Mouse (Mus musculus) midbrain, postnatal 0 days (tissue): ENCODE measurements around the gene Krt17. TPM values are rescaled to one million over a fixed set of nuclear protein-coding genes. Genes with fewer than 3 reads are reported as not detected.

Source experiments
- ATAC-seq: fragments of 200-750 bp; cut with Nextera tagmentation; 2 replicates; pipeline ENCODE4 v1.8.0; 2017; ENCODE audit warnings: moderate number of reproducible peaks, mild to moderate bottlenecking, moderate TSS enrichment, moderate library complexity; ENCODE audit not compliant: low FRiP score
- DNase-seq: peaks from one replicate; pipeline ENCODE4 v3.0.0-alpha.2; 2015; ENCODE audit warnings: low spot score
- H3K27ac ChIP-seq: fragments of 300-500 bp; sonication (generic); 2 replicates; pipeline ENCODE4 v1.5.1; 2014; ENCODE audit warnings: low read depth, mild to moderate bottlenecking, low read length, mixed read lengths
- H3K27me3 ChIP-seq: fragments of 300-500 bp; sonication (generic); 2 replicates; pipeline ENCODE4 v1.6.1; 2014; ENCODE audit warnings: low read length, control low read depth, mixed read lengths; ENCODE audit not compliant: insufficient read depth
- H3K36me3 ChIP-seq: fragments of 300-500 bp; sonication (generic); 2 replicates; pipeline ENCODE4 v1.6.1; 2014; ENCODE audit warnings: low read length, control low read depth, mixed read lengths; ENCODE audit not compliant: insufficient read depth
- H3K4me1 ChIP-seq: fragments of 300-500 bp; sonication (generic); 2 replicates; pipeline ENCODE4 v1.6.1; 2014; ENCODE audit warnings: mild to moderate bottlenecking, control low read depth, antibody characterized with exemption, low read length, mixed read lengths; ENCODE audit not compliant: insufficient read depth
- H3K4me2 ChIP-seq: fragments of 300-500 bp; sonication (generic); 2 replicates; pipeline ENCODE4 v1.6.1; 2014; ENCODE audit warnings: low read depth, mild to moderate bottlenecking, low read length, mixed read lengths; ENCODE audit not compliant: poor library complexity, severe bottlenecking
- H3K4me3 ChIP-seq: fragments of 300-500 bp; sonication (generic); 2 replicates; pipeline ENCODE4 v1.5.1; 2014; ENCODE audit warnings: low read depth, mild to moderate bottlenecking, low read length, moderate library complexity
- H3K9ac ChIP-seq: fragments of 300-500 bp; sonication (generic); replicated peaks from 2 replicates; pipeline ENCODE4 v1.6.1; 2014; ENCODE audit warnings: mild to moderate bottlenecking, low read length, moderate library complexity, mixed read lengths; ENCODE audit not compliant: poor library complexity, severe bottlenecking
- H3K9me3 ChIP-seq: fragments of 300-500 bp; sonication (generic); 2 replicates; pipeline ENCODE4 v1.6.1; 2016; ENCODE audit warnings: low read length, control low read depth
- CTCF ChIP-seq: IDR thresholded peaks from 2 replicates; pipeline ENCODE4 v1.5.1; 2016; ENCODE audit warnings: antibody characterized with exemption, mild to moderate bottlenecking
- WGBS: fragments of 180-500 bp; shearing (Covaris S2); extraction: QIAGEN DNeasy Blood & Tissue Kit; methylation state at CpG from one replicate; pipeline ENCODE4 v1.1.7; 2014; 5-methylcytosine and 5-hydroxymethylcytosine counted together
- polyA plus RNA-seq: library from polyadenylated mRNA; unstranded; fragments of >200 nt; fragmentation: Nextera tagmentation; extraction: Ambion mirVana; gene quantifications from 2 replicates; pipeline ENCODE4 v1.2.1, GENCODE M21; 2015
- total RNA-seq: library from RNA; depleted of rRNA; stranded (reverse); fragments of >200 nt; gene quantifications from 2 replicates; pipeline ENCODE4 v1.2.3, GENCODE M21; 2014

The Krt17 gene
- total and polyA plus RNA-seq, 2 experiments from 2014 or later = 1.5 to 5.5 TPM

- no peak for ATAC-seq
- H3K27ac ChIP-seq = no peak overlapping the region
- no peak overlapping the region for H3K4me2 ChIP-seq
- WGBS = 75% methylated on average over 7 of the region's 7 CpGs
- DNase-seq = no peak
- no peak for TF ChIP-seq CTCF
- no peak overlapping the region for H3K4me3 ChIP-seq
- H3K36me3 ChIP-seq = no peaks in the 10 kb centered on the region
- no peak overlapping the region for H3K9ac ChIP-seq
- H3K27me3 ChIP-seq = no peaks in the 10 kb centered on the region
- no peaks in the 10 kb centered on the region for H3K4me1 ChIP-seq
- H3K9me3 ChIP-seq = no peaks in the 10 kb centered on the region
Observed at GRCm38 (mm10) chr11:100274719-100275118, 13.9 kb upstream of the Krt17 start.

- no peaks in the 10 kb centered on the region for H3K9me3 ChIP-seq
- no peaks in the 10 kb centered on the region for H3K36me3 ChIP-seq
- DNase-seq (no peak), ATAC-seq (no peak)
- H3K27ac ChIP-seq = no peak overlapping the region
- H3K4me2 ChIP-seq = no peak overlapping the region
- H3K4me1 ChIP-seq = no peaks in the 10 kb centered on the region
- no peak for TF ChIP-seq CTCF
- WGBS = 94% methylated on average over 1 of the region's 1 CpGs
- no peak overlapping the region for H3K9ac ChIP-seq
- H3K4me3 ChIP-seq = no peak overlapping the region
- no peaks in the 10 kb centered on the region for H3K27me3 ChIP-seq
Observed at GRCm38 (mm10) chr11:100271878-100272277, 11.0 kb upstream of the Krt17 start.

- no peaks in the 10 kb centered on the region for H3K27me3 ChIP-seq
- no peak within 1 kb of the TSS for H3K9ac ChIP-seq
- H3K4me3 ChIP-seq = no peak within 1 kb of the TSS
- ATAC-seq (no peak), DNase-seq (no peak)
- TF ChIP-seq CTCF = no peak
- H3K36me3 ChIP-seq = no peaks in the 10 kb centered on the region
- WGBS = 88% methylated on average over 7 of the region's 7 CpGs
- H3K27ac ChIP-seq = no peak within 1 kb of the TSS
- H3K9me3 ChIP-seq = no peaks in the 10 kb centered on the region
- no peak within 1 kb of the TSS for H3K4me2 ChIP-seq
- no peaks in the 10 kb centered on the region for H3K4me1 ChIP-seq
Observed at GRCm38 (mm10) chr11:100269821-100270332, 9.0 kb upstream of the Krt17 start, which contains the start of gene Krt42. Gene Krt42 (minus strand): TSS chr11:100269871.

GRCm38 (mm10) chr11:100262058-100262980, 1.5 kb upstream of the Krt17 start:
- DNase-seq (no peak), ATAC-seq (no peak)
- Histone ChIP-seq H3K9ac (no peak overlapping the region), H3K36me3 (no peaks in the 10 kb centered on the region), H3K4me2 (no peak overlapping the region), H3K4me1 (no peaks in the 10 kb centered on the region), H3K27me3 (no peaks in the 10 kb centered on the region), H3K9me3 (no peaks in the 10 kb centered on the region), H3K4me3 (no peak overlapping the region), H3K27ac (no peak overlapping the region)
- no peak for TF ChIP-seq CTCF
- 33% methylated on average over 13 of the region's 13 CpGs for WGBS

GRCm38 (mm10) chr11:100261235-100261605, 391 bp upstream of the Krt17 start:
- Histone ChIP-seq H3K27ac (no peak overlapping the region), H3K4me1 (no peaks in the 10 kb centered on the region), H3K4me2 (no peak overlapping the region), H3K4me3 (no peak overlapping the region), H3K9ac (no peak overlapping the region), H3K9me3 (no peaks in the 10 kb centered on the region), H3K27me3 (no peaks in the 10 kb centered on the region), H3K36me3 (no peaks in the 10 kb centered on the region)
- WGBS = 80% methylated on average over 9 of the region's 9 CpGs
- ATAC-seq (no peak), DNase-seq (no peak)
- TF ChIP-seq CTCF = no peak

- DNase-seq (no peak), ATAC-seq (no peak)
- Histone ChIP-seq H3K27me3 (no peaks in the 10 kb centered on the region), H3K4me1 (no peaks in the 10 kb centered on the region), H3K4me3 (no peak overlapping the region), H3K4me2 (no peak overlapping the region), H3K27ac (no peak overlapping the region), H3K9ac (no peak overlapping the region), H3K9me3 (no peaks in the 10 kb centered on the region), H3K36me3 (no peaks in the 10 kb centered on the region)
- TF ChIP-seq CTCF = no peak
- 91% methylated on average over 9 of the region's 9 CpGs for WGBS
Observed at GRCm38 (mm10) chr11:100259079-100259478, 1.8 kb downstream of the Krt17 start.
